Mouse (Mus musculus) G1E-ER4 (cell line): ENCODE measurements around the gene Gm10697. TPM values are rescaled to one million over a fixed set of nuclear protein-coding genes. Genes with fewer than 3 reads are reported as not detected.
"Not testable (repeated sequence)": the region's sequence is repeated elsewhere in the genome, so short reads cannot be mapped to it uniquely, and the experiment has no call there.

Experiments
- GATA1 ChIP-seq: IDR thresholded peaks from one replicate; pipeline ENCODE4 v1.8.0; 2012; ENCODE audit warnings: low read length, inconsistent platforms
- polyA plus RNA-seq: library from polyadenylated mRNA; stranded (reverse); fragments of >175 nt; gene quantifications from 2 replicates; pipeline ENCODE4 v1.2.3, GENCODE M21; 2012

Gm10697 gene
- not detected in 2 replicates for polyA plus RNA-seq

GRCm38 (mm10) chr3:94072544-94072943 lies at the start of gene Gm10697:
Gene Gm10697, minus strand, starts transcription at chr3:94072644.
- TF ChIP-seq GATA1, result not testable (repeated sequence)

GRCm38 (mm10) chr3:94054785-94055184 lies 17.7 kb downstream of the Gm10697 start, which contains the start of gene Gm9125:
Gene Gm9125, minus strand, starts transcription at chr3:94054885.
- TF ChIP-seq GATA1, result not testable (repeated sequence)

Other genes with a start within 250 kb of the Gm10697 start
- gene Tdpoz3, start 246.6 kb downstream of the Gm10697 start, polyA plus RNA-seq, result not detected in 2 replicates
- gene Gm9117, start 129.1 kb downstream of the Gm10697 start, polyA plus RNA-seq, result not detected in 2 replicates
- gene Tdpoz5, start 111.3 kb downstream of the Gm10697 start, polyA plus RNA-seq, result not detected in 2 replicates
- not detected in 2 replicates for gene Gm9125, start 17.8 kb downstream of the Gm10697 start, polyA plus RNA-seq
- gene Gm10696, start 105.5 kb upstream of the Gm10697 start, polyA plus RNA-seq, result not detected in 2 replicates
- not detected in 2 replicates for gene Gm5286, start 124.1 kb upstream of the Gm10697 start, polyA plus RNA-seq
- not detected in 2 replicates for gene Gm4778, start 191.4 kb upstream of the Gm10697 start, polyA plus RNA-seq
- 0.22 and 0.45 TPM in 2 replicates for gene Them4, start 237.4 kb upstream of the Gm10697 start, polyA plus RNA-seq